Mouse (Mus musculus) cerebellum, adult 2 months (tissue): ENCODE results near the gene Bicc1.

Source experiments
- CTCF ChIP-seq: fragments of 200-500 bp; IDR thresholded peaks from 2 replicates; pipeline ENCODE4 v1.5.1; 2011; ENCODE audit warnings: low read depth, mild to moderate bottlenecking, control low read depth, low read length, moderate library complexity, borderline replicate concordance; ENCODE audit not compliant: insufficient read depth
- POLR2A ChIP-seq: fragments of 200-500 bp; IDR thresholded peaks from 2 replicates; pipeline ENCODE4 v1.6.1; 2011; ENCODE audit warnings: low read length, control low read depth, borderline replicate concordance; ENCODE audit not compliant: insufficient read depth

DNA sequence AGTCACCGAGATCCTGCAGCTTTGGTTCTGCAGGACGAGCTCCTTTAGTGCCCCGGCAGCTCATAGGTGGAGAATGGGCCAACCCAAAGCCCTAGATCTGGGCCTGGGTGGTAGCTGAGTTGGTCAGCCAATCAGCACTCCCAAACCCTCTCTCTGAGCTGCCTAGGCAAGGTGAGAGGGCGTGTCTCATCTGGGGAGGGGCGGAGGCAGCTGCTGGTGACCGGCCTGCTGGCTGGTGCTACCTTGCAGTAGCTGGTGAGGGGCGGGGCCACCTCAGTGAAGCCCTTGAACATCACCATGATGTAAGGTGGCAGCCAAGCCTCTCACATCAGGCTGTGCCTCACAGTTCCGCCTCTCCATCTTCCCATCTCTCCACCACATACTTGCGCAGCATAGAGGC, 29.2 kb downstream of the Bicc1 start:
- TF ChIP-seq CTCF (no peak), POLR2A (no peak)
